Mouse (Mus musculus) embryonic fibroblast, embryonic 13.5 days (primary cell): ENCODE results near the gene Trp63.

Experiments used
- CTCF ChIP-seq: IDR thresholded peaks from 2 replicates; pipeline ENCODE4 v1.5.1; 2011; ENCODE audit warnings: mild to moderate bottlenecking, control low read depth, low read length, moderate library complexity, borderline replicate concordance; ENCODE audit not compliant: insufficient read depth
- POLR2A ChIP-seq: IDR thresholded peaks from 2 replicates; pipeline ENCODE4 v1.6.1; 2011; ENCODE audit warnings: low read depth, mild to moderate bottlenecking, control low read depth, low read length, moderate library complexity

GRCm38 (mm10) chr16:25912185-25912584, 228.6 kb downstream of the Trp63 start:
- TF ChIP-seq CTCF = no peak
- TF ChIP-seq POLR2A = no peak
